Mouse (Mus musculus): ENCODE results near the gene Rnf39. TPM values are rescaled to one million over a fixed set of nuclear protein-coding genes. Genes with fewer than 3 reads are reported as not detected.

Rnf39 gene
- total RNA-seq (2012; rRNA removed) (not detected in 2 replicates), polyA plus RNA-seq (2012; ENCODE audit: insufficient read depth in 1 of 2, insufficient read length in 2 of 2, low read depth in 1 of 2, low replicate concordance in 2 of 2, missing spikeins in 1 of 2) (under 1 TPM in 1 of 2 experiments, not detected in 1; 0.18 TPM)

DNA sequence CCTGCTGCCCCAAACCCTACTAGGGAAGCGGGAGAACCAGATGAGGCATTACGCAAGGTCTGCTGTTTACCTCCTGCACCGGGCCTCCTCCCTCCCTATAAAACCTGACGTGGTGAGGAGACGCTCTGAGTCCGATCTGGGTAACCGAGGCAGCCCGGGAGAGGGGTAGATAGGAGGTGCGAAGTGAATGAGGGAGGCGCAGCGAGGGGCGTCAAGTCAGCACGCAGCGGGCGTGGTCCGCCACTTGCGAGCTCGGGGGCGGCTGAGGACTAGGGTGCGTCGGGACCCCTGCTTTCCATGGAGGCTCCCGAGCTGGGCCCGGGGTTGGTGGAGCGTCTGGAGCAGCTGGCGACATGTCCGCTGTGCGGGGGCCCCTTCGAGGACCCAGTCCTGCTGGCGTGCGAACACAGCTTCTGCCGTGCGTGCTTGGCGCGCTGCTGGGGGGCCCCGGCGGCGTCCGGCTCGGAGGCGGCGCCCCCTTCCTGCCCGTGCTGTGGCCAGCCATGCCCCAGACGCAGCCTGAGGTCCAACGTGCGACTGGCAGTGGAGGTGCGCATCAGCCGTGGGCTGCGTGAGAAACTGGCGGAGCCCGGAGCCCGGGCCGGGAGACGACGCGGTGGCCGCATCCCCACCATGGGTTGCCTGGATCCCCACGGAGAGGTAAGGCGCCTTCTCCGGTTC lies at the start of gene Rnf39:
Gene Rnf39 (plus strand): TSS at position 128 of the 681 bp plus-strand sequence.
- no peaks in the 10 kb centered on the region for H3K9me3 ChIP-seq (replicated peaks; ENCODE audit: insufficient read depth, low read length)
- no peak within 1 kb of the TSS for H3K27ac ChIP-seq (ENCODE audit: control insufficient read depth, low read depth, low read length)
- no peaks in the 10 kb centered on the region for H3K79me2 ChIP-seq (ENCODE audit: control insufficient read depth, insufficient read depth, low read length, poor library complexity)
- TF ChIP-seq E2F4 (IDR thresholded peaks at IDR 0.05; ENCODE audit: borderline replicate concordance, low read depth, low read length), result no peak
- no peak for TF ChIP-seq MXI1 (IDR thresholded peaks at IDR 0.05; ENCODE audit: low read depth, low read length)
- no peak for TF ChIP-seq ETS1 (IDR thresholded peaks at IDR 0.05; ENCODE audit: low read depth, low read length)
- TF ChIP-seq RAD21 (IDR thresholded peaks at IDR 0.05; ENCODE audit: low read depth, low read length), result no peak
- TF ChIP-seq ELF1 (IDR thresholded peaks at IDR 0.05; ENCODE audit: low read depth, low read length), result no peak
- no peak for TF ChIP-seq JUND (IDR thresholded peaks at IDR 0.05; ENCODE audit: low read depth, low read length)
- TF ChIP-seq RCOR1 (IDR thresholded peaks at IDR 0.05; ENCODE audit: low read depth, low read length), result no peak
- TF ChIP-seq USF1 (IDR thresholded peaks at IDR 0.05; ENCODE audit: low read depth, low read length), result no peak
- no peak for TF ChIP-seq TBP (IDR thresholded peaks at IDR 0.05; ENCODE audit: low read depth, low read length)
- TF ChIP-seq TAL1 (IDR thresholded peaks at IDR 0.05; ENCODE audit: low read length), result no peak
- no peak within 1 kb of the TSS for H3K4me3 ChIP-seq (ENCODE audit: control insufficient read depth in 1 of 2, insufficient read depth in 1 of 2, low read depth in 2 of 2, low read length in 2 of 2)
- no peak for DNase-seq (ENCODE audit: low read depth, low spot score)
- no peaks in the 10 kb centered on the region for H3K36me3 ChIP-seq (ENCODE audit: control insufficient read depth in 1 of 2, insufficient read depth in 2 of 2, low read length in 2 of 2)
- no peak within 1 kb of the TSS for H3K9ac ChIP-seq (ENCODE audit: control insufficient read depth, low read depth, low read length, poor library complexity, severe bottlenecking)
- H3K4me1 ChIP-seq (ENCODE audit: control insufficient read depth in 1 of 2, insufficient read depth in 2 of 2, low read length in 2 of 2), result peaks cover 0 to under 1% of the 10 kb centered on the region in 2 experiments; a peak in 1 of 4 replicates
- H3K27me3 ChIP-seq (ENCODE audit: control insufficient read depth in 1 of 2, insufficient read depth in 2 of 2, low read length in 2 of 2), result peaks cover 2% of the 10 kb centered on the region in 2 experiments

DNA sequence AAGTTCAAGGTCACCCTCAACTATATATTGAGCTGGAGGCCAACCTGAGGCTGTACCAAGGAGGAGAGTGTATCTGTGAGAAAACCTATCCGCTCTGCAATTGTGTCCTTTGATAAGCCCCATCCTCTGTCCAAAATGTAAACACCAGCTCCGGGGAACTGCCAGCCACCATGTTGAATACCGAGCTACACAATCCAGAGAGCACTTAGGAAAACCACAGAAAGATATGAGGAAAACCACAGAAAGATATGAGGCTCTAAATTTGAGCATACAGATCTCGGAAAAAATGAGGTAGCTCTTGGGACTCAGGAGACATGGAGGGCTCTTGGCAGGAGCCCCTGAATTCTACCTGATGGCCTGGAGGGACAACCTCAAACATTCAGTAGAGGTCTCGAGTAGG lies 49.3 kb upstream of the Rnf39 start:
- H3K9me3 ChIP-seq (replicated peaks; ENCODE audit: insufficient read depth, low read length), result no peaks in the 10 kb centered on the region
- no peak overlapping the region for H3K4me3 ChIP-seq (ENCODE audit: control insufficient read depth in 1 of 2, insufficient read depth in 1 of 2, low read depth in 2 of 2, low read length in 2 of 2)
- no peaks in the 10 kb centered on the region for H3K79me2 ChIP-seq (ENCODE audit: control insufficient read depth, insufficient read depth, low read length, poor library complexity)
- TF ChIP-seq MAFK (IDR thresholded peaks at IDR 0.05; ENCODE audit: borderline replicate concordance, low read depth, low read length) (peak; percentile 65; the same call in 1 of the 2 replicates), GATA1 (IDR thresholded peaks at IDR 0.05; ENCODE audit: low read depth, low read length) (peak; percentile 68), RCOR1 (IDR thresholded peaks at IDR 0.05; ENCODE audit: low read depth, low read length) (peak; percentile 92), ZKSCAN1 (IDR thresholded peaks at IDR 0.05; ENCODE audit: low read depth, low read length) (no peak), MAX (IDR thresholded peaks at IDR 0.05; ENCODE audit: low read length) (no peak), ETS1 (IDR thresholded peaks at IDR 0.05; ENCODE audit: low read depth, low read length) (peak; percentile 58), POLR2AphosphoS5 (IDR thresholded peaks at IDR 0.05; ENCODE audit: borderline replicate concordance, low read depth, low read length) (no peak), SIN3A (IDR thresholded peaks at IDR 0.05; ENCODE audit: low read length) (peak; percentile 32; the same call in 1 of the 2 replicates), EP300 (IDR thresholded peaks at IDR 0.05; ENCODE audit: low read depth in 1 of 2, low read length in 2 of 2) (peak in 1 of 2 experiments; percentile 61; a peak in 2 of 4 replicates), MEF2A (IDR thresholded peaks at IDR 0.05; ENCODE audit: extremely low read depth, insufficient replicate concordance, low read depth, low read length, poor library complexity, severe bottlenecking) (peak; percentile 59; the same call in 1 of the 2 replicates)
- peak; percentile 44 for DNase-seq (ENCODE audit: low read depth, low spot score)
- no peak overlapping the region for H3K27ac ChIP-seq (ENCODE audit: control insufficient read depth, low read depth, low read length)
- peaks cover 0 to 14% of the 10 kb centered on the region in 2 experiments; a peak in 2 of 4 replicates for H3K36me3 ChIP-seq (ENCODE audit: control insufficient read depth in 1 of 2, insufficient read depth in 2 of 2, low read length in 2 of 2)
- no peak overlapping the region for H3K9ac ChIP-seq (ENCODE audit: control insufficient read depth, low read depth, low read length, poor library complexity, severe bottlenecking)
- H3K27me3 ChIP-seq (ENCODE audit: control insufficient read depth in 1 of 2, insufficient read depth in 2 of 2, low read length in 2 of 2), result peaks cover 0 to 1% of the 10 kb centered on the region in 2 experiments; a peak in 3 of 4 replicates
- peaks cover 0 to 12% of the 10 kb centered on the region in 2 experiments; a peak in 2 of 4 replicates for H3K4me1 ChIP-seq (ENCODE audit: control insufficient read depth in 1 of 2, insufficient read depth in 2 of 2, low read length in 2 of 2)

Measured in MEL (cell line).